Mouse (Mus musculus): Measurements from ENCODE around the gene Wdr19.
"Not testable (repeated sequence)": the region's sequence is repeated elsewhere in the genome, so short reads cannot be mapped to it uniquely, and the experiment has no call there.

Gene Wdr19

DNA sequence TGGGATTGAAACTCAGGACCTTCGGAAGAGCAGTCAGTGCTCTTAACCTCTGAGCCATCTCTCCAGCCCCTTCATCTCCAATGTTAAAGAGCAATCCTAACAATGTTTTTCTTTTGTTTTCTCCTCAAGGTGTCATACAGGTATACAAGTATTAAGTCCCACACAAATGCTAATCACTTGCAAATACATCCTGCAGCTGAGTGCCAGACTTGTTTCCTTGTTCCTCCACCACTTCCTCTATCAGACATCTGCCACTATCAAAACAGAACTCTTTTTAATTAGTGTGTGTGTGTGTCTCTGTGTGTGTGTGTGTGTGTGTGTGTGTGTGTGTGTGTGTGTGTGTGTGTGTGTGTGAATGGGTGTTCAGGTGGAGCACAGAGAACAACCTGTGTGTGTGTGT is 100.1 kb downstream of the Wdr19 start:
- not testable (repeated sequence) for DNase-seq

- no peak for DNase-seq
These were observed 100.6 kb downstream of the Wdr19 start for GRCm38 (mm10) chr5:65300121-65300520.

DNA sequence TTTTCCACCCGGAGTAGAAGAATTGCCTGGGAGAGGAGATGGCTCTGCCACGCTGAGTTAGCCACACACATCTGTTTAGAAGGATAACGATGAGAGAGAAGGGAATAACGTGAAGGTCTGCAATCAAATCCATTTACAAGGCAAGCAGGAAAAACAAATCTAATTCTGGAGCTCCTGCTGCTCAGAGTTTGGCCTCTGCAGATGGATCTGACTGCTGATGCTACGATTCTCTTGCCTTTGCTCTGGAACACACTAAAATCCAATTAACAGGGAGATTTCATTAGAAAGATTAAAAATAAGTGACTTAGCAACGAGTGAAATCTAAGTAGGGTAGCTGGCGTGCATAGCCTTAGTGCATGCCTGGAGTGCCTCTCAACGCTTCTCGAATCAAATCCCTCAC is 106.0 kb downstream of the Wdr19 start:
- DNase-seq, result no peak

DNA sequence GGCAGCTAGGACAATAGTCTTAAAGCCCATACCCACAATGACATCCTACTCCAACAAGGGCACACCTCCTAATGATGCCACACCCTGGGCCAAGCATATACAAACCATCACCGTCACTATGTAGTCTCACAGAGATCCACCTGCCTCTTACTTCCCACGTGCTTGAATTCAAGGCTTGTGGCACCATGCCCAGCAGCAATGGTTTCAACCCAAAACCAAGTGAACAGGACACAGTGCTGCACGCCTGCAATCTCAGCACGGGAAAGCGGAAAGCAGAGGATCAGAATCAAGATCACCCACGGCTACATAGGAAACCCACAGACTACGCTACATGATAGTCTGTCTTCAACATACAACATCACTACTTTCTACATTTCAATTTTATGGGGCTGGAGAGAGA is 108.7 kb downstream of the Wdr19 start:
- DNase-seq, result no peak

GRCm38 (mm10) chr5:65308866-65309265 is 109.4 kb downstream of the Wdr19 start:
- DNase-seq, result no peak

All from kidney, postnatal 36 days (tissue).